Mouse (Mus musculus) ES-E14 (cell line): ENCODE results near the gene March5. TPM values are rescaled to one million over a fixed set of nuclear protein-coding genes. Genes with fewer than 3 reads are reported as not detected.

Source experiments
- DNase-seq: peaks from one replicate; pipeline ENCODE4 v3.0.0-alpha.2; 2013; ENCODE audit warnings: low read depth, low spot score
- H3K27ac ChIP-seq: 2 replicates; pipeline ENCODE4 v1.5.1; 2012; ENCODE audit warnings: low read depth, mild to moderate bottlenecking, low read length, moderate library complexity, mixed read lengths; ENCODE audit not compliant: poor library complexity, insufficient read depth, severe bottlenecking
- H3K36me3 ChIP-seq: 2 replicates; pipeline ENCODE4 v1.6.1; 2012; ENCODE audit warnings: mild to moderate bottlenecking, low read length, moderate library complexity, mixed read lengths; ENCODE audit not compliant: control insufficient read depth, poor library complexity, insufficient read depth, severe bottlenecking
- H3K4me1 ChIP-seq, 2 experiments: fragments of 150-350 bp in 1 of 2; sonication (generic) in 1 of 2; 2 replicates each; pipeline ENCODE4 v1.6.1; 2012; ENCODE audit warnings: low read length in 2 of 2, mild to moderate bottlenecking in 1 of 2, mixed read lengths in 1 of 2; ENCODE audit not compliant: control insufficient read depth in 2 of 2, insufficient read depth in 2 of 2, poor library complexity in 1 of 2
- H3K4me3 ChIP-seq, 2 experiments: fragments of 150-350 bp in 1 of 2; sonication (generic) in 1 of 2; 2 replicates each; pipeline ENCODE4 v1.5.1; 2012; ENCODE audit warnings: low read length in 2 of 2, low read depth in 1 of 2, mild to moderate bottlenecking in 1 of 2, mixed read lengths in 1 of 2; ENCODE audit not compliant: insufficient read depth in 1 of 2, poor library complexity in 1 of 2, severe bottlenecking in 1 of 2
- H3K9ac ChIP-seq: 2 replicates; pipeline ENCODE4 v1.6.1; 2012; ENCODE audit warnings: low read depth, mild to moderate bottlenecking, low read length, mixed read lengths; ENCODE audit not compliant: poor library complexity, insufficient read depth, severe bottlenecking
- H3K9me3 ChIP-seq: fragments of 150-350 bp; sonication (generic); 2 replicates; pipeline ENCODE4 v1.6.1; 2012; ENCODE audit warnings: low read depth, mild to moderate bottlenecking, low read length; ENCODE audit not compliant: control insufficient read depth, insufficient read depth
- CHD2 ChIP-seq: IDR thresholded peaks from 2 replicates; pipeline ENCODE4 v1.6.1; 2014; ENCODE audit warnings: mild to moderate bottlenecking, low read depth, low read length, inconsistent platforms
- HCFC1 ChIP-seq: IDR thresholded peaks from 2 replicates; pipeline ENCODE4 v1.6.1; 2012; ENCODE audit warnings: low read length, inconsistent platforms, borderline replicate concordance; ENCODE audit not compliant: insufficient read depth
- MAFK ChIP-seq: IDR thresholded peaks from 2 replicates; pipeline ENCODE4 v1.6.1; 2014; ENCODE audit warnings: mild to moderate bottlenecking, low read depth, low read length, inconsistent platforms; ENCODE audit not compliant: insufficient read depth
- ZC3H11A ChIP-seq: IDR thresholded peaks from 2 replicates; pipeline ENCODE4 v1.6.1; 2012; ENCODE audit warnings: low read depth, mild to moderate bottlenecking, inconsistent platforms, low read length, borderline replicate concordance
- ZNF384 ChIP-seq: IDR thresholded peaks from 2 replicates; pipeline ENCODE4 v1.6.1; 2012; ENCODE audit warnings: low read depth, low read length, inconsistent platforms
- in situ Hi-C, 2 experiments: fragments of 600-800 bp; cut with MboI; formaldehyde crosslinking; loops; one replicate each; pipeline ENCODE4 v1.15.1; 2025; ENCODE audit warnings: low sequenced_read_pairs in 2 of 2, inconsistent platforms in 1 of 2; ENCODE audit not compliant: unreplicated experiment in 2 of 2
- total RNA-seq: library from RNA; depleted of rRNA; stranded (reverse); fragments of 300-350 nt; gene quantifications from 2 replicates; pipeline ENCODE4 v1.2.3, GENCODE M21; 2012

March5 gene
- total RNA-seq, 1 experiment = 104 TPM

- Histone ChIP-seq H3K9me3 (no peaks in the 10 kb centered on the region), H3K4me3 (peak within 1 kb of the TSS; percentile 95), H3K9ac (peak within 1 kb of the TSS; percentile 96), H3K4me1 (peaks cover 0 to 8% of the 10 kb centered on the region in 2 experiments; a peak in 2 of 4 replicates), H3K36me3 (peaks cover 5% of the 10 kb centered on the region), H3K27ac (peak within 1 kb of the TSS; percentile 56)
- TF ChIP-seq ZNF384 (no peak), CHD2 (no peak), MAFK (no peak), HCFC1 (no peak), ZC3H11A (no peak)
- peak; percentile 40 for DNase-seq
- in situ Hi-C loops = no loop called here
These were observed 923 bp downstream of the March5 start, which contains the start of gene Cpeb3 for GRCm38 (mm10) chr19:37208176-37208755. Gene Cpeb3, minus strand, starts transcription at chr19:37208601.

GRCm38 (mm10) chr19:37208986-37209385 is 1.6 kb downstream of the March5 start:
- Histone ChIP-seq H3K27ac (no peak overlapping the region), H3K9me3 (no peaks in the 10 kb centered on the region), H3K4me3 (peak overlapping the region; percentile 95), H3K4me1 (peaks cover 0 to 8% of the 10 kb centered on the region in 2 experiments; a peak in 2 of 4 replicates), H3K9ac (no peak overlapping the region; the same call in 1 of the 2 replicates), H3K36me3 (peaks cover 7% of the 10 kb centered on the region)
- in situ Hi-C loops = no loop called here
- no peak for TF ChIP-seq ZC3H11A
- no peak for TF ChIP-seq CHD2
- no peak for TF ChIP-seq ZNF384
- no peak for TF ChIP-seq HCFC1
- no peak for TF ChIP-seq MAFK
- no peak for DNase-seq

GRCm38 (mm10) chr19:37209467-37210128 is 2.3 kb downstream of the March5 start:
- Histone ChIP-seq H3K36me3 (peaks cover 7% of the 10 kb centered on the region), H3K9ac (no peak overlapping the region), H3K9me3 (no peaks in the 10 kb centered on the region), H3K27ac (no peak overlapping the region), H3K4me1 (peaks cover 0 to 8% of the 10 kb centered on the region in 2 experiments; a peak in 2 of 4 replicates), H3K4me3 (peak overlapping the region; percentile 22 to 95; a peak in 3 of 4 replicates)
- TF ChIP-seq MAFK = no peak
- no peak for TF ChIP-seq HCFC1
- TF ChIP-seq CHD2 = no peak
- TF ChIP-seq ZNF384 = no peak
- no peak for TF ChIP-seq ZC3H11A
- in situ Hi-C loops = no loop called here
- no peak for DNase-seq

- H3K4me1 ChIP-seq = peaks cover 0 to 8% of the 10 kb centered on the region in 2 experiments; a peak in 2 of 4 replicates
- no peaks in the 10 kb centered on the region for H3K9me3 ChIP-seq
- peaks cover 9% of the 10 kb centered on the region for H3K36me3 ChIP-seq
- in situ Hi-C loops = no loop called here
- no peak overlapping the region for H3K27ac ChIP-seq
- no peak overlapping the region for H3K9ac ChIP-seq
- no peak for DNase-seq
- no peak for TF ChIP-seq HCFC1
- no peak for TF ChIP-seq ZC3H11A
- no peak for TF ChIP-seq MAFK
- TF ChIP-seq ZNF384 = no peak
- TF ChIP-seq CHD2 = no peak
- no peak overlapping the region for H3K4me3 ChIP-seq
These were observed 3.1 kb downstream of the March5 start for GRCm38 (mm10) chr19:37210457-37210856.
